Mouse (Mus musculus) forebrain, embryonic 14.5 days (tissue): Measurements from ENCODE around the gene Alox12. TPM values are rescaled to one million over a fixed set of nuclear protein-coding genes. Genes with fewer than 3 reads are reported as not detected.

Experiments used
- ATAC-seq: fragments of 200-750 bp; cut with Nextera tagmentation; 2 replicates; pipeline ENCODE4 v1.8.0; 2017; ENCODE audit warnings: mild to moderate bottlenecking, moderate library complexity
- DNase-seq: peaks from one replicate; pipeline ENCODE4 v3.0.0-alpha.2; 2015; ENCODE audit warnings: low spot score
- H3K27ac ChIP-seq: fragments of 300-500 bp; sonication (generic); 2 replicates; pipeline ENCODE4 v1.5.1; 2014; ENCODE audit warnings: low read depth, mild to moderate bottlenecking, control low read depth, low read length, moderate library complexity
- H3K27me3 ChIP-seq: fragments of 300-500 bp; sonication (generic); replicated peaks from 2 replicates; pipeline ENCODE4 v1.6.1; 2014; ENCODE audit warnings: low read length, control low read depth, mixed read lengths; ENCODE audit not compliant: control insufficient read depth, insufficient read depth
- H3K36me3 ChIP-seq: fragments of 300-500 bp; sonication (generic); 2 replicates; pipeline ENCODE4 v1.6.1; 2014; ENCODE audit warnings: low read length, control low read depth; ENCODE audit not compliant: control insufficient read depth, insufficient read depth
- H3K4me1 ChIP-seq: fragments of 300-500 bp; sonication (generic); 2 replicates; pipeline ENCODE4 v1.6.1; 2014; ENCODE audit warnings: antibody characterized with exemption, low read length, control low read depth; ENCODE audit not compliant: control insufficient read depth, insufficient read depth
- H3K4me2 ChIP-seq: fragments of 300-500 bp; sonication (generic); 2 replicates; pipeline ENCODE4 v1.6.1; 2014; ENCODE audit warnings: mild to moderate bottlenecking, control low read depth, low read length
- H3K4me3 ChIP-seq: fragments of 300-500 bp; sonication (generic); 2 replicates; pipeline ENCODE4 v1.5.1; 2014; ENCODE audit warnings: low read depth, low read length, control low read depth
- H3K9ac ChIP-seq: fragments of 300-500 bp; sonication (generic); 2 replicates; pipeline ENCODE4 v1.6.1; 2014; ENCODE audit warnings: mild to moderate bottlenecking, low read length, control low read depth, moderate library complexity
- H3K9me3 ChIP-seq: fragments of 300-500 bp; sonication (generic); replicated peaks from 2 replicates; pipeline ENCODE4 v1.6.1; 2016; ENCODE audit warnings: low read length, control low read depth, mixed read lengths; ENCODE audit not compliant: control insufficient read depth
- WGBS: fragments of 180-500 bp; shearing (Covaris S2); extraction: QIAGEN DNeasy Blood & Tissue Kit; methylation state at CpG from one replicate; pipeline ENCODE4 v1.1.7; 2014; 5-methylcytosine and 5-hydroxymethylcytosine counted together
- polyA plus RNA-seq: library from polyadenylated mRNA; unstranded; fragments of >200 nt; fragmentation: Nextera tagmentation; extraction: Ambion mirVana; gene quantifications from 2 replicates; pipeline ENCODE4 v1.2.1, GENCODE M21; 2014

Alox12 gene
- polyA plus RNA-seq, 1 experiment from 2014 or later = 0.36 TPM

DNA sequence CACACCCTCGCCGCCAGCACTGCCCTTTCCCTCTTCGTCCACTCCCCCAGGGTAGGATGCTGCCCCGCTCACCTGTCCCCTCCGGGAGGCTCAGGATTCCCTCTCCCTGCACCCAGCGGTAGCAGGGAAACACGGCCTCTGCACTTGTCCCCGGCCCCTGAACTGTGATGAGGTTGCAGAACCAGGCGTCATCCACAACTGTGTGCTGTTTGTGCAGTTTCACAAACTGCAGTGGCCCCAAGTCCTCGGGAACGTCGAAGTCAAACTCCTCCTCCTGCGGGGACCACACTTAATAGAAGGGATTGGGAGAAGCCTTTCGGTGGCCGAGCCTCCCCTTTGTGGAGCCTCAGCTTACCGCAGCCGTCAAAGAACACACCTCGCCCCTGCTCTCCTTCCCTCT lies 816 bp downstream of the Alox12 start:
- no peak overlapping the region for H3K9ac ChIP-seq
- no peak for DNase-seq
- H3K27me3 ChIP-seq = peaks cover 32% of the 10 kb centered on the region
- H3K9me3 ChIP-seq = no peaks in the 10 kb centered on the region
- H3K36me3 ChIP-seq = no peaks in the 10 kb centered on the region
- H3K4me1 ChIP-seq = no peaks in the 10 kb centered on the region
- no peak overlapping the region for H3K27ac ChIP-seq
- no peak overlapping the region for H3K4me3 ChIP-seq
- ATAC-seq = no peak
- peak overlapping the region; percentile 21; the same call in 1 of the 2 replicates for H3K4me2 ChIP-seq
- 4% methylated on average over 18 of the region's 18 CpGs for WGBS

DNA sequence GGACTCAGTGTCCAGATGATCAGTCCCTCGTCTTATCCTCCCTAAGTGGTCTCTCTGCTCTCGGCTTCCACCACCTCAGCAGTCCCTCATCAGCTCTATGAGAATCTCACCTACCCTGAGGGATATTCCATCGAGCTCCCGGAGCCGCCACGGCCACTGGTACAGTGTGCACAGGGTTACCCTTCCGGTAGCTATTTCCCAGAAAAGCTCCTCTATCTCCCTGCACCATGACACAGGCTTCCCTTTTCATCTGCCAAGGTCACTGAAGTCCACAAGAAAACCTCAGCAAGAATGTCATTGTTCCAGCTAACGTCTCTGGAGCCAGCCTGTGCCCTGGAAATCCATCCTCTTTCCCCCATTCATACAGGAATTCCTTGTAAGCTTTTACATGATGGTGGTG lies 3.3 kb downstream of the Alox12 start:
- Histone ChIP-seq H3K9ac (no peak overlapping the region), H3K9me3 (no peaks in the 10 kb centered on the region), H3K4me2 (no peak overlapping the region), H3K27me3 (peaks cover 32% of the 10 kb centered on the region), H3K27ac (no peak overlapping the region), H3K36me3 (no peaks in the 10 kb centered on the region), H3K4me1 (no peaks in the 10 kb centered on the region), H3K4me3 (no peak overlapping the region)
- WGBS = 79% methylated on average over 8 of the region's 8 CpGs
- DNase-seq = no peak
- ATAC-seq = no peak

DNA sequence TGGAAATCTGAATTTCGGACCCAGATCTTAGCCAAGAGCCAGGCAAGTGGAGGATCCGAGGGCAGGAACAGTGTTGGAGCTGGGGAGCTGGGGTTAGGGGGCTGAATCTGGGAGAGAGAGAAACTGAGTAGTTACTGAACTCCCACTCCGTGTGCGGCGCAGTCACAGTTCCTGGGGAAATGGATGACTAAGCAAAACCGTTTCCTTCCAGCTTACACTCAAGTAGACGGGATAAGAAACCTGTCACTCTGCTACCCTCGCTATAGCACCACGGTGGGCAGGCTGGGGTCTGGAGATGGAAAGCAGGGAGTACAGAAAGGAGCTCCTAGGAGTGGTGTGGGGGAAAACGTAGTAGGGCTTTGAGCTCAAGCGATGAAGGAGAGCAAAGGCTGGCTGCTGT lies 5.0 kb downstream of the Alox12 start:
- H3K4me3 ChIP-seq = no peak overlapping the region
- no peaks in the 10 kb centered on the region for H3K4me1 ChIP-seq
- DNase-seq (no peak), ATAC-seq (no peak)
- H3K9ac ChIP-seq = no peak overlapping the region
- no peaks in the 10 kb centered on the region for H3K9me3 ChIP-seq
- H3K4me2 ChIP-seq = no peak overlapping the region
- WGBS = 71% methylated on average over 11 of the region's 11 CpGs
- no peaks in the 10 kb centered on the region for H3K36me3 ChIP-seq
- H3K27me3 ChIP-seq = peaks cover 28% of the 10 kb centered on the region
- no peak overlapping the region for H3K27ac ChIP-seq

DNA sequence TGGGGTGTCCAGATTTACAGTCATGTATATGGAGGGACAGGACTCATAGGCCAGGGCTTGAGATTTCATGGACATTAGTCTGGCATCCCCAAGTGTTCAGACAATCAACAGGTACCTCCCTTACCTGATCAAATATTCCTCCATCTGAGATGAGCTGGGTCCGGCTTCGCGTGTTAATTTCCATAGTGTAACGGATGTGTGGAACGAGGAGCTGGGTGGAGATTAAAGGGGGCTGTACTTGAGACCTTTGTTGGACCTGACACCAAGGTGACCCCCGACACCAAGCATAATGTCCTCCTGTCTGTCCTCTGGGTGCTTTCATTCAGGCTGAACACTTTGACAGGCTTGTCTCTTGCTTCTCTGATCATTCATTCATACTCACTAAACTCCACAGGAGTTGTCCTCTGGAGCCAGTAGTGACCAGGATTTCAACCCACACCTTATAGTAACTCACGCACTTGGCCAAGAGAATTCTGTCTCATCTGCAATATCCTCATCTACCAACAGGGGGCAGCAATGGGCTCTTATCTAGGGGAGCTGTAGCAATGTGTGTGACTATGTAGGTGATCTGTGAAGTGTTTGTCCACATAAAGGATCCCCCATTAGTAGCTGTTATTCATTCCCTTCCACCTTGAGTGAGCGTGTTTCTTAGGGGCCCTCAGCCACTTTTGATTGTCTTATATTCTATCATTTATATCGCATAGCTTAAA lies 7.9 kb downstream of the Alox12 start:
- no peaks in the 10 kb centered on the region for H3K4me1 ChIP-seq

DNA sequence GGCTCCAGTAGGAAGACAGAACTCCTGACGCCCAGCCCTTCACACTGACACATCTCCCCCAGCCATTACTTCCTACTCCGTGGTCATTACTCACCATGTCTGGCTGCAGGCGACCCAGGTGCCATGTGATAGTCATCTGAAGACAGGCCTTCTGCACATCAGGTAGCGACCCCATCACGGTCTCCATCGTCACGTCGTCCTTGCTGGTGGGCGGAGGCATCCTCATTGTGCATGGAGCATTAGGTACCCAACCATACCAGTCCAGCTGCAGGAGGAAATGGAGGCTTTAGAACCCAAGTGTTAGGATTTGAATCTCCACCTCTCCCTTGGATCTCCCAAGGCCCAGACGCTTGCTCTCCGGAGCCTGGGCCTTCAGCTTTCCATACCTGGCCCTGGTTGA lies 12.6 kb downstream of the Alox12 start:
- 73% methylated on average over 11 of the region's 11 CpGs for WGBS
- no peaks in the 10 kb centered on the region; the same call in 1 of the 2 replicates for H3K27me3 ChIP-seq
- no peak for ATAC-seq
- H3K27ac ChIP-seq = no peak overlapping the region
- H3K4me3 ChIP-seq = no peak overlapping the region
- H3K4me2 ChIP-seq = no peak overlapping the region
- no peak for DNase-seq
- H3K4me1 ChIP-seq = peaks cover 15% of the 10 kb centered on the region
- no peaks in the 10 kb centered on the region for H3K9me3 ChIP-seq
- no peak overlapping the region for H3K9ac ChIP-seq
- H3K36me3 ChIP-seq = no peaks in the 10 kb centered on the region

More for the DNA sequence above, 7.9 kb downstream of the Alox12 start:
- ATAC-seq (no peak), DNase-seq (peak; percentile 70)
- no peak overlapping the region for H3K4me2 ChIP-seq
- WGBS = 49% methylated on average over 9 of the region's 9 CpGs
- H3K9ac ChIP-seq = no peak overlapping the region
- H3K27me3 ChIP-seq = peaks cover 5% of the 10 kb centered on the region; the same call in 1 of the 2 replicates
- no peaks in the 10 kb centered on the region for H3K36me3 ChIP-seq
- H3K9me3 ChIP-seq = no peaks in the 10 kb centered on the region
- no peak overlapping the region for H3K27ac ChIP-seq
- H3K4me3 ChIP-seq = no peak overlapping the region

DNA sequence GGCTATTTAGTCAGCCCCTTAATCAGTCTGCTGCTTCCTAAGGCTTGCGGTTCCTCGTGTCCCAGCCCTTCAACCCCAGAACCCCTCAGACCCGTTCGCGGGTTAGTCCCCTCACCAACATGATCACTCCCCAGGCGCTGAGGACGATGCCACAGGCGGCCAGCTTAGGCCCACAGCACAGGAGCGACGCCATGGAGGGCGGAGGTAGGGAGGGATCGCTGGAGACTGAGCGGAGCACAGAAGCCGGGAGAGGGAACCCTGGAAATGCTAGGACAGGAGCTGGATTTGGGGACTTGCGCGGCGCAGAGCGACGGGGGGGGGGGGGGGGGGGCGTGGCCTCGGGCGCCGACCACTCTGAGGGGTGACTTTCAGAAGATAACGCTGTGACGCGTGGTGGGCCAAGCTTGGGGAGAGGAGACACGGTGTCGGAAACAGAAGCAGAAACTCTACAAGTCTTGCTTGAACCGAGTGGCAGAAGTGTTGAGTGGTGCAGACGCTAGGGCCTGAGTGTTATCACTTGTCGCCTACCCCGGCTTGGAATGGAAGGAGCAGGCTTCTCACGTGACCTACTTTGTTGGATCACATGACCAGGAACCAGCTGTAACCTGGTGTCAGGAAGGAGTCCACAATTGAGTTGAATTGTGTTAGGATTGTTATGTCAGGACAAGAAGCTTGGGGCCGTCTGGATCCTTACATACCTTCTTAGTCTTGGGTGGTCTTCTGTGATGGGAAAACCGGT lies 15.4 kb downstream of the Alox12 start, which contains the start of the genes Gm21988 and Rnasek:
Gene Gm21988 (minus strand): TSS at position 290 of the 739 bp plus-strand sequence.
Gene Rnasek (minus strand): TSS at position 302 of the 739 bp plus-strand sequence.
- Histone ChIP-seq H3K36me3 (peaks cover 13% of the 10 kb centered on the region), H3K9me3 (no peaks in the 10 kb centered on the region), H3K4me3 (peak within 1 kb of the TSS; percentile 55), H3K4me1 (peaks cover 24% of the 10 kb centered on the region), H3K9ac (peak within 1 kb of the TSS; percentile 72), H3K4me2 (peak within 1 kb of the TSS; percentile 99), H3K27me3 (no peaks in the 10 kb centered on the region), H3K27ac (peak within 1 kb of the TSS; percentile 89; the same call in 1 of the 2 replicates)
- peak; percentile 43 for ATAC-seq
- under 1% methylated on average over 31 of the region's 35 CpGs for WGBS
- DNase-seq = peak; percentile 95

DNA sequence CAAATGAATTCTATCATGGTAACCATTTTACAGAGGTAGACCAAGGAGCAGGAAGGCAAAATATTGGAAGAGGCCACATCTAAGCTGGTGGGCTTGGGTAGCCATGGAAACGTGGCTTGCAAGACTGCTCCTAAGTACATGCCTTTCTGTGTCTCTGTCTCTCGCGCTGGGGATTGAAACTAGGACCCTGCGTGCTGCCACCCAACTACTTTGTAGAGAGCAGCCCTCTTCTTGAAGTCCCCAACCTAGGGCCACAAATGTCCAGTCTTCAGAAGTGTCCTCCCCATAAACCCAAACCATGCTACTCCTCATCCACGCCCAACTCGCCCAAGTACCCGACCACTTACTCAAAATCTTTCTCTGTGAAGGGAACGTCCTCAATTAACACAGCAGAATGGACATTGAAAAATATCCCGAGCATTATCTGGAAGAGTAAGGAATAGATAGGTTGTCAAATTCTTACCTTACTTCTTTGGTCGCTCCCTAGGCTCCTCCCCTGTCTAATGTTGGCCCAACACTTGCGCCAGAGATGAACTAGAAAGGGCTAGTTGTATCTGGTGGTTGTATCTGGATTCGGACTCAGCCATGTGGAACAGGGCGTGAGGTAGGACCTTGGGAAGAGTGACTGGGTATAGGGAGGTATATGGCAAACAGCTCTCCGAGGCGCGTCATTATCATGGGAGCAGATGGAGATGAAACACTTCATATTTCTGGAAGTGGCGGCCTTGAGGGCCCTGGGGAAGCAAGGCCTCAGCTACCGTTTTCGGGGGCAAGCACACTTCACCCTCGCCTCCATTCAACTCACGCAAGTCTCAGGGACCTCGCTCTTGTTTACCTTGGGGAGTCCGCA lies 16.3 kb downstream of the Alox12 start:
- Histone ChIP-seq H3K4me1 (peaks cover 24% of the 10 kb centered on the region), H3K36me3 (peaks cover 18% of the 10 kb centered on the region), H3K4me2 (peak overlapping the region; percentile 99), H3K27ac (peak overlapping the region; percentile 89), H3K9ac (peak overlapping the region; percentile 72), H3K4me3 (peak overlapping the region; percentile 55), H3K27me3 (no peaks in the 10 kb centered on the region), H3K9me3 (no peaks in the 10 kb centered on the region)
- DNase-seq = no peak
- WGBS = 14% methylated on average over 23 of the region's 23 CpGs
- ATAC-seq = no peak

DNA sequence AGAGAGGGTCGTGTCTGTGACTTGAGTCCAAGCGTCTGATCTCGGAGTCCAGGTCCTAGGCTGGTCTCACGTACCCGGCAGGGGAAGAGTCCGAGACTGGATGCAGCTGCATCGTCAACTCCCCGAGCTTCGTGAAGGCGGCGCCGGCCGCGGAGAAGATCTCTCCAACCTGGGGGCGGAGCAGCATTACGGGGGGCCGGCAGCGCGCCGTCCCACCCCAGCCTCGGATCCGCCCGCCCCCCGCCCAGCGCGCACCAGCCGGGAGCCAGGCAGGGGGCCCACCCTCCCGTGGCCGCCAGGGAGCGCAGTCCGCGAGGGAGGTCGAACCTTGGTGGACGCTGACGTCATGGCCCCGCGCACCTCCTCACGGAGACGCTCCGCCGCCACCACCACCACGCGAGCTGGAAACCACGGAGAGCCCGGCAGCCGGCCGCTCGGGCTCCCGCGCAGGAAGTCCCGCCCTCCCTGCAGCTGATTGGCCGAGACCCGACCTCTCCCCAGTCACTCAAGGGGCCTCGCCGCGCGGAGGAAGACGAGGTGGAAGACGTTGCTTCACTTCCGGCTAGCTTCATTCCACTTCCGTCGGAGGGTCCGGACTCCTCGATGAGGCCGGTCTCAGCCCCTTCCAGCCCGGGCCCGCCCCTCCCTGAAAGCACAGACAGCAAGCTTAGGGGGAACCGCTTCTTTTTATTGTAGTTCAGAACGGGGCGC lies 17.5 kb downstream of the Alox12 start, which contains the start of gene 0610010K14Rik:
Gene 0610010K14Rik (minus strand): TSS at position 458 of the 711 bp plus-strand sequence.
- Histone ChIP-seq H3K36me3 (peaks cover 18% of the 10 kb centered on the region), H3K4me2 (peak within 1 kb of the TSS; percentile 99), H3K4me3 (peak within 1 kb of the TSS; percentile 55), H3K27me3 (no peaks in the 10 kb centered on the region), H3K9me3 (no peaks in the 10 kb centered on the region), H3K27ac (peak within 1 kb of the TSS; percentile 89), H3K9ac (peak within 1 kb of the TSS; percentile 72), H3K4me1 (peaks cover 24% of the 10 kb centered on the region)
- DNase-seq = peak; percentile 98
- peak; percentile 95 for ATAC-seq
- WGBS = under 1% methylated on average over 67 of the region's 70 CpGs
